8 mouse cellular contexts compared by ENCODE assay signal in the genomic region with DNA sequence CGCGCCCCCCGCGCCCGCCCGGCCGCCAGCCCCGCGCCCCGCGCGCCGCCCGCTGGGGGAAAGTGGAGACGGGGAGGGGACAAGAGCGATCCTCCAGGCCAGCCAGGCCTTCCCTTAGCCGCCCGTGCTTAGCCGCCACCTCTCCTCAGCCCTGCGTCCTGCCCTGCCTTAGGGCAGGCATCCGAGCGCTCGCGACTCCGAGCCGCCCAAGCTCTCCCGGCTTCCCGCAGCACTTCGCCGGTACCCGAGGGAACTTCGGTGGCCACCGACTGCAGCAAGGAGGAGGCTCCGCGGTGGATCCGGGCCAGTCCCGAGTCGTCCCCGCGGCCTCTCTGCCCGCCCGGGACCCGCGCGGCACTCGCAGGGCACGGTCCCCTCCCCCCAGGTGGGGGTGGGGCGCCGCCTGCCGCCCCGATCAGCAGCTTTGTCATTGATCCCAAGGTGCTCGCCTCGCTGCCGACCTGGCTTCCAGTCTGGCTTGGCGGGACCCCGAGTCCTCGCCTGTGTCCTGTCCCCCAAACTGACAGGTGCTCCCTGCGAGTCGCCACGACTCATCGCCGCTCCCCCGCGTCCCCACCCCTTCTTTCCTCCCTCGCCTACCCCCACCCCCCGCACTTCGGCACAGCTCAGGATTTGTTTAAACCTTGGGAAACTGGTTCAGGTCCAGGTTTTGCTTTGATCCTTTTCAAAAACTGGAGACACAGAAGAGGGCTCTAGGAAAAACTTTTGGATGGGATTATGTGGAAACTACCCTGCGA. TPM values are rescaled to one million over a fixed set of nuclear protein-coding genes. Genes with fewer than 3 reads are reported as not detected.
A peak's percentile ranks its signal among the peaks of the same experiment; 100 is the strongest.
DNase-seq lines count a peak whose midpoint lies in the region; ATAC-seq and TF ChIP-seq lines count a peak whose summit lies in the region.

No protein-coding gene starts in this region.

- WGBS in hindbrain, postnatal 0 days, result 1% methylated on average over 51 of the region's 68 CpGs

- no peaks in the 10 kb centered on the region; the same call in 1 of the 2 replicates for H3K4me1 ChIP-seq in hindbrain, postnatal 0 days (ENCODE audit: insufficient read depth, low read length)

- no peaks in the 10 kb centered on the region for H3K9me3 ChIP-seq in hindbrain, postnatal 0 days (ENCODE audit: low read length)

- peak overlapping the region; percentile 78 for H3K27ac ChIP-seq in hindbrain, postnatal 0 days

- H3K4me3 ChIP-seq in hindbrain, postnatal 0 days (ENCODE audit: low read length), result peak overlapping the region; percentile 87

- H3K27me3 ChIP-seq in hindbrain, postnatal 0 days (ENCODE audit: insufficient read depth, low read length), result no peaks in the 10 kb centered on the region

- H3K36me3 ChIP-seq in hindbrain, postnatal 0 days (ENCODE audit: insufficient read depth, low read length), result no peaks in the 10 kb centered on the region

- intact Hi-C loops in left cerebral cortex, postnatal 14 days (cut with DNase I), result loop anchor here (5.0 kb wide), 3 partner anchors 446 to 891 kb away; no protein-coding TSS in a partner anchor

- peak; percentile 70 for DNase-seq in adipocyte (ENCODE audit: low spot score)
- DNase-seq in cerebellum, postnatal 36 days, result peak; percentile 51 to 56
- DNase-seq in gastrocnemius, postnatal 10 days, result peak; percentile 53
- DNase-seq in hindbrain, postnatal 0 days (ENCODE audit: low spot score), result peak; percentile 67
- DNase-seq in left cerebral cortex, postnatal 14 days (ENCODE audit: low spot score in 2 of 2), result peak; percentile 32 to 35
- peak; percentile 26 to 32 for DNase-seq in right cerebral cortex, postnatal 36 days (ENCODE audit: low spot score in 2 of 2)
- DNase-seq in c-Kit-positive CD71-positive TER-119-positive erythroid progenitor cells, embryonic 14.5 days (ENCODE audit: low spot score), result no peak

- H3K9ac ChIP-seq in hindbrain, postnatal 0 days (replicated peaks; ENCODE audit: low read length), result peak overlapping the region; percentile 82

- peak; percentile 90 for ATAC-seq in hindbrain, postnatal 0 days
- 0 out of 2 replicates have a peak, but pooled peaks have one; percentile 47 for ATAC-seq in megakaryocyte-erythroid progenitor cell, adult 5-6 weeks (replicated peaks; ENCODE audit: low FRiP score, low TSS enrichment, poor library complexity, severe bottlenecking)

- no peak for TF ChIP-seq CTCF in hindbrain, postnatal 0 days (IDR thresholded peaks at IDR 0.05; ENCODE audit: low read depth)

- H3K4me2 ChIP-seq in hindbrain, postnatal 0 days (ENCODE audit: low read depth, low read length), result peak overlapping the region; percentile 93

RNA-seq across cellular contexts. Expression of gene Pdgfc, which starts 0.5 kb away (rescaled TPM):
- 1 to 10 TPM; 4.1 to 7.4 TPM for total RNA-seq in gastrocnemius, postnatal 10 days (2021)
- total RNA-seq in hindbrain, postnatal 0 days (2014; rRNA removed), result 5.4 and 7.1 TPM in 2 replicates
- polyA plus RNA-seq in hindbrain, postnatal 0 days (2015; fragmentation: Nextera tagmentation; extraction: Ambion mirVana), result 7.5 and 7.7 TPM in 2 replicates
- total RNA-seq in left cerebral cortex, postnatal 14 days (2021), result 1 to 10 TPM; 6.5 TPM
- total RNA-seq in megakaryocyte-erythroid progenitor cell, adult 5-6 weeks (2014; fragmentation: Nextera tagmentation), result not detected in 2 replicates
- total RNA-seq in megakaryocyte-erythroid progenitor cell, adult 5-6 weeks (2017), result not detected in 2 replicates
